ENCODE assay signal across 19 mouse cellular contexts in the genomic region with DNA sequence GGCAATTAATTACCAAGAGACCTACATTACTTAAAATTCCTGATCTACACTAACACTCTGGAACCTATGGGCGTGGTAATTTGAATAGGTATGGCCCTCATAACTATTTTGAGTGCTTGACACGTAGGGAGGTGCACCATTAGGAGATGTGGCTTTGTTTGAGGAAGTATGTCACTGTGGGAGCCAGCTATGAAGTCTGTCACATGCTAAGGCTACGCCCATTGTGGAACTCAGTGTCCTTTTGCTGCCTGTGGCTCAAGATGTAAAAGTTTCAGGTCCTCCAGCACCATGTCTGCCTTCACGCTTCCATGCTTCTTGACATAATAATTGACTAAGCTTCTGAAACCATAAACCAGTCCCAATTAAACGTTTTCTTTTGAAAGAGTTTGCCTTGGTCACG. TPM values are rescaled to one million over a fixed set of nuclear protein-coding genes. Genes with fewer than 3 reads are reported as not detected.
DNase-seq lines count a peak whose midpoint lies in the region; ATAC-seq and TF ChIP-seq lines count a peak whose summit lies in the region.
"Had no signal": no experiment of that assay in that cellular context is flagged by ENCODE, and none has a peak within 500 bp of the region (broad histone marks: within the 10 kb centered on the region; RNA-seq: fewer than 3 reads in every experiment).

No protein-coding gene starts in this region.

- no peaks in the 10 kb centered on the region for H3K36me3 ChIP-seq in liver, postnatal 0 days (replicated peaks; ENCODE audit: insufficient read depth, low read length)
- no peaks in the 10 kb centered on the region for H3K36me3 ChIP-seq in liver, embryonic 11.5 days (ENCODE audit: control insufficient read depth, insufficient read depth, low read length)
- H3K36me3 ChIP-seq in MEL (ENCODE audit: control insufficient read depth in 1 of 2, insufficient read depth in 2 of 2, low read length in 2 of 2), result no peaks in the 10 kb centered on the region
- H3K36me3 ChIP-seq: limb, embryonic 12.5 days had no signal

- H3K9ac ChIP-seq in liver, postnatal 0 days (replicated peaks), result no peak overlapping the region
- H3K9ac ChIP-seq in liver, embryonic 11.5 days (ENCODE audit: low read depth, low read length), result no peak overlapping the region
- H3K9ac ChIP-seq in MEL (ENCODE audit: control insufficient read depth, low read depth, low read length, poor library complexity, severe bottlenecking), result no peak overlapping the region
- H3K9ac ChIP-seq: limb, embryonic 12.5 days; lung, embryonic 14.5 days had no signal

- H3K27ac ChIP-seq in liver, postnatal 0 days (ENCODE audit: low read depth), result 0 out of 2 replicates have a peak overlapping the region, but pooled peaks have one; percentile 8
- H3K27ac ChIP-seq in liver, embryonic 11.5 days (ENCODE audit: low read depth, low read length), result no peak overlapping the region
- H3K27ac ChIP-seq in MEL (ENCODE audit: control insufficient read depth, low read depth, low read length), result no peak overlapping the region
- H3K27ac ChIP-seq: gastrocnemius, adult 2 months; heart, adult 2 months; limb, embryonic 12.5 days had no signal

- no peak for ATAC-seq in liver, postnatal 0 days
- no peak for ATAC-seq in liver, embryonic 11.5 days (replicated peaks; ENCODE audit: low FRiP score)
- peak; percentile 67 to 71; a peak in 2 of 4 replicates for ATAC-seq in hematopoietic stem cell, adult 5-6 weeks (replicated peaks in 1 of 2; ENCODE audit: insufficient read depth in 1 of 2, low FRiP score in 2 of 2, low TSS enrichment in 1 of 2, low read depth in 1 of 2, poor library complexity in 2 of 2, severe bottlenecking in 2 of 2)
- ATAC-seq: hindbrain, embryonic 16.5 days had no signal

- WGBS in liver, postnatal 0 days (ENCODE audit: insufficient replicate concordance), result 55% methylated on average over 6 of the region's 6 CpGs
- WGBS in liver, embryonic 11.5 days, result 67% methylated on average over 6 of the region's 6 CpGs

- H3K4me2 ChIP-seq in liver, postnatal 0 days (ENCODE audit: low read depth, low read length), result no peak overlapping the region
- H3K4me2 ChIP-seq in liver, embryonic 11.5 days, result no peak overlapping the region
- H3K4me2 ChIP-seq: limb, embryonic 12.5 days; lung, embryonic 14.5 days; midbrain, embryonic 11.5 days had no signal

- H3K27me3 ChIP-seq in liver, postnatal 0 days (ENCODE audit: insufficient read depth, low read length), result no peaks in the 10 kb centered on the region
- no peaks in the 10 kb centered on the region for H3K27me3 ChIP-seq in liver, embryonic 11.5 days (replicated peaks; ENCODE audit: control insufficient read depth, insufficient read depth, low read length)
- H3K27me3 ChIP-seq in MEL (ENCODE audit: control insufficient read depth in 1 of 2, insufficient read depth in 2 of 2, low read length in 2 of 2), result no peaks in the 10 kb centered on the region
- H3K27me3 ChIP-seq: limb, embryonic 12.5 days had no signal

- TF ChIP-seq CTCF in liver, postnatal 0 days (IDR thresholded peaks at IDR 0.05; ENCODE audit: low read depth), result no peak
- no peak for TF ChIP-seq CTCF in MEL (IDR thresholded peaks at IDR 0.05 in 2 of 3, conservative IDR thresholded peaks at IDR 0.05 in 1 of 3; ENCODE audit: control insufficient read depth in 1 of 3, insufficient read depth in 1 of 3, low read depth in 2 of 3, low read length in 3 of 3, poor library complexity in 1 of 3, severe bottlenecking in 1 of 3)

- TF ChIP-seq RAD21 in MEL (IDR thresholded peaks at IDR 0.05; ENCODE audit: low read depth, low read length), result no peak

- no peaks in the 10 kb centered on the region for H3K79me2 ChIP-seq in MEL (ENCODE audit: control insufficient read depth, insufficient read depth, low read length, poor library complexity)

- no peak overlapping the region for H3K4me3 ChIP-seq in liver, postnatal 0 days (ENCODE audit: low read depth, low read length)
- H3K4me3 ChIP-seq in liver, embryonic 11.5 days (ENCODE audit: low read depth, low read length), result no peak overlapping the region
- H3K4me3 ChIP-seq in MEL (ENCODE audit: control insufficient read depth in 1 of 2, insufficient read depth in 1 of 2, low read depth in 2 of 2, low read length in 2 of 2), result no peak overlapping the region
- H3K4me3 ChIP-seq: erythroblast, embryonic 14.5 days; gastrocnemius, adult 2 months; heart, adult 2 months; limb, embryonic 12.5 days had no signal

- peak; percentile 17 for DNase-seq in liver, postnatal 0 days
- DNase-seq in liver, embryonic 11.5 days (ENCODE audit: low spot score), result no peak
- DNase-seq in MEL (ENCODE audit: low read depth, low spot score), result peak; percentile 2
- DNase-seq in monocyte, adult 2 months (ENCODE audit: low read depth in 1 of 2, low spot score in 2 of 2), result peak; percentile 58 to 59
- DNase-seq in right cerebral cortex, postnatal 10 days (ENCODE audit: low spot score in 2 of 2), result no peak
- no peak for DNase-seq in gastrocnemius, postnatal 10 days
- DNase-seq in ovary, postnatal 10 days (ENCODE audit: low spot score), result no peak
- DNase-seq: adrenal gland, postnatal 36 days; cerebellum, postnatal 10 days; gastrocnemius, adult 2 months; heart, adult 2 months; kidney, adult 18-20 months; lung, embryonic 14.5 days had no signal

- TF ChIP-seq POLR2A in MEL (IDR thresholded peaks at IDR 0.05; ENCODE audit: control insufficient read depth in 1 of 2, insufficient read depth in 1 of 2, low read depth in 1 of 2, low read length in 2 of 2, poor library complexity in 1 of 2), result no peak

- H3K4me1 ChIP-seq in liver, postnatal 0 days (ENCODE audit: insufficient read depth), result peaks cover 3% of the 10 kb centered on the region; the same call in 1 of the 2 replicates
- no peaks in the 10 kb centered on the region for H3K4me1 ChIP-seq in liver, embryonic 11.5 days (replicated peaks; ENCODE audit: control insufficient read depth, insufficient read depth, low read length)
- H3K4me1 ChIP-seq in MEL (ENCODE audit: control insufficient read depth in 1 of 2, insufficient read depth in 2 of 2, low read length in 2 of 2), result no peaks in the 10 kb centered on the region
- H3K4me1 ChIP-seq: limb, embryonic 12.5 days had no signal

- no peak for TF ChIP-seq EP300 in liver, postnatal 0 days (IDR thresholded peaks at IDR 0.05; ENCODE audit: low read depth)
- no peak for TF ChIP-seq EP300 in MEL (IDR thresholded peaks at IDR 0.05; ENCODE audit: low read depth in 1 of 2, low read length in 2 of 2)

- no peaks in the 10 kb centered on the region for H3K9me3 ChIP-seq in liver, postnatal 0 days (ENCODE audit: low read length)
- no peaks in the 10 kb centered on the region for H3K9me3 ChIP-seq in liver, embryonic 11.5 days (ENCODE audit: control insufficient read depth, low read length)
- no peaks in the 10 kb centered on the region for H3K9me3 ChIP-seq in MEL (replicated peaks; ENCODE audit: insufficient read depth, low read length)
- H3K9me3 ChIP-seq: limb, embryonic 12.5 days had no signal

TF ChIP-seq in MEL, 35 proteins besides CTCF, POLR2A, EP300 and RAD21:
- no peak for TF ChIP-seq JUND (IDR thresholded peaks at IDR 0.05; ENCODE audit: low read depth, low read length)
- no peak for TF ChIP-seq MYC (IDR thresholded peaks at IDR 0.05; ENCODE audit: low read depth, low read length)
- TF ChIP-seq POLR2AphosphoS2 (IDR thresholded peaks at IDR 0.05; ENCODE audit: low read length), result no peak
- no peak for TF ChIP-seq SMC3 (IDR thresholded peaks at IDR 0.05; ENCODE audit: low read depth, low read length)
- TF ChIP-seq TAL1 (IDR thresholded peaks at IDR 0.05; ENCODE audit: low read length), result no peak
- TF ChIP-seq NELFE (IDR thresholded peaks at IDR 0.05; ENCODE audit: low read depth, low read length), result no peak
- no peak for TF ChIP-seq GATA1 (IDR thresholded peaks at IDR 0.05; ENCODE audit: low read depth, low read length)
- no peak for TF ChIP-seq ZNF384 (IDR thresholded peaks at IDR 0.05; ENCODE audit: low read depth, low read length)
- TF ChIP-seq ZKSCAN1 (IDR thresholded peaks at IDR 0.05; ENCODE audit: low read depth, low read length), result no peak
- TF ChIP-seq MAX (IDR thresholded peaks at IDR 0.05; ENCODE audit: low read length), result no peak
- TF ChIP-seq ETS1 (IDR thresholded peaks at IDR 0.05; ENCODE audit: low read depth, low read length), result no peak
- no peak for TF ChIP-seq BHLHE40 (IDR thresholded peaks at IDR 0.05; ENCODE audit: borderline replicate concordance, low read depth, low read length)
- TF ChIP-seq TCF12 (IDR thresholded peaks at IDR 0.05; ENCODE audit: low read depth, low read length), result no peak
- no peak for TF ChIP-seq USF1 (IDR thresholded peaks at IDR 0.05; ENCODE audit: low read depth, low read length)
- no peak for TF ChIP-seq RCOR1 (IDR thresholded peaks at IDR 0.05; ENCODE audit: low read depth, low read length)
- TF ChIP-seq SIN3A (IDR thresholded peaks at IDR 0.05; ENCODE audit: low read length), result no peak

RNA-seq across cellular contexts. Expression of a gene that starts 29.6 kb away (rescaled TPM):
- 3.2 and 3.5 TPM in 2 replicates for polyA plus RNA-seq in liver, postnatal 0 days (2015; fragmentation: Nextera tagmentation; extraction: Ambion mirVana)
- 1.1 and 1.2 TPM in 2 replicates for polyA plus RNA-seq in liver, embryonic 11.5 days (2014; fragmentation: Nextera tagmentation; extraction: Ambion mirVana)
- not detected in 2 replicates for total RNA-seq in MEL (2012; rRNA removed)
- polyA plus RNA-seq in MEL (2012; ENCODE audit: insufficient read depth in 1 of 2, insufficient read length in 2 of 2, low read depth in 1 of 2, low replicate concordance in 2 of 2, missing spikeins in 1 of 2), result not detected
- total RNA-seq in hematopoietic stem cell, adult 5-6 weeks (2017), result 5.3 and 14.3 TPM in 2 replicates
- under 1 TPM in 1 of 2 experiments, not detected in 1; 0.14 TPM for total RNA-seq in gastrocnemius, postnatal 10 days (2021)
- total RNA-seq: gastrocnemius, adult 2 months; heart, adult 2 months; layer of hippocampus, adult 18-20 months had no signal
- polyA plus RNA-seq: erythroblast, embryonic 14.5 days had no signal

Comparison
In these comparisons a context has a peak if more than half of its experiments do, and no peak if none do; other contexts are left out.
1. DNase-seq: peak in liver, postnatal 0 days (single experiment), MEL (single experiment) and monocyte, adult 2 months (2 of 2); none in liver, embryonic 11.5 days (single experiment), right cerebral cortex, postnatal 10 days (0 of 2), gastrocnemius, postnatal 10 days (single experiment) and ovary, postnatal 10 days (single experiment).
2. ATAC-seq: peak in hematopoietic stem cell, adult 5-6 weeks (2 of 2); none in liver, postnatal 0 days (single experiment) and liver, embryonic 11.5 days (single experiment).